Mouse (Mus musculus) liver, embryonic 13.5 days (tissue): ENCODE measurements at regions not wholly inside any gene's neighbourhood (a gene's known extent, or its start where the extent isn't known, plus 50 kb on each side); places are given as distances from the start of the nearest gene placed in this dataset.

Experiments
- ATAC-seq: fragments of 200-750 bp; cut with Nextera tagmentation; 2 replicates; pipeline ENCODE4 v1.8.0; 2017; ENCODE audit warnings: low read depth, mild to moderate bottlenecking, moderate number of reproducible peaks, moderate library complexity
- DNase-seq: peaks from one replicate; pipeline ENCODE4 v3.0.0; 2022
- H3K27ac ChIP-seq: fragments of 300-500 bp; sonication (generic); 2 replicates; pipeline ENCODE4 v1.5.1; 2015; ENCODE audit warnings: moderate library complexity, mild to moderate bottlenecking, inconsistent platforms
- H3K27me3 ChIP-seq: fragments of 300-500 bp; sonication (generic); 2 replicates; pipeline ENCODE4 v1.6.1; 2015; ENCODE audit warnings: mild to moderate bottlenecking, inconsistent platforms
- H3K36me3 ChIP-seq: fragments of 300-500 bp; sonication (generic); 2 replicates; pipeline ENCODE4 v1.6.1; 2015; ENCODE audit warnings: mild to moderate bottlenecking, inconsistent platforms
- H3K4me1 ChIP-seq: fragments of 300-500 bp; sonication (generic); replicated peaks from 2 replicates; pipeline ENCODE4 v1.6.1; 2015; ENCODE audit warnings: inconsistent platforms
- H3K4me2 ChIP-seq: fragments of 300-500 bp; sonication (generic); 2 replicates; pipeline ENCODE4 v1.6.1; 2015; ENCODE audit warnings: inconsistent platforms, mild to moderate bottlenecking, moderate library complexity
- H3K4me3 ChIP-seq: fragments of 300-500 bp; sonication (generic); replicated peaks from 2 replicates; pipeline ENCODE4 v1.5.1; 2015; ENCODE audit warnings: mild to moderate bottlenecking, inconsistent platforms
- H3K9ac ChIP-seq: fragments of 300-500 bp; sonication (generic); 2 replicates; pipeline ENCODE4 v1.6.1; 2015; ENCODE audit warnings: mild to moderate bottlenecking, inconsistent platforms
- H3K9me3 ChIP-seq: fragments of 300-500 bp; sonication (generic); replicated peaks from 2 replicates; pipeline ENCODE4 v1.6.1; 2016; ENCODE audit warnings: inconsistent platforms
- WGBS: fragments of 180-500 bp; shearing (Covaris S2); methylation state at CpG from one replicate; pipeline ENCODE4 v1.1.7; 2015; ENCODE audit not compliant: insufficient replicate concordance; 5-methylcytosine and 5-hydroxymethylcytosine counted together

DNA sequence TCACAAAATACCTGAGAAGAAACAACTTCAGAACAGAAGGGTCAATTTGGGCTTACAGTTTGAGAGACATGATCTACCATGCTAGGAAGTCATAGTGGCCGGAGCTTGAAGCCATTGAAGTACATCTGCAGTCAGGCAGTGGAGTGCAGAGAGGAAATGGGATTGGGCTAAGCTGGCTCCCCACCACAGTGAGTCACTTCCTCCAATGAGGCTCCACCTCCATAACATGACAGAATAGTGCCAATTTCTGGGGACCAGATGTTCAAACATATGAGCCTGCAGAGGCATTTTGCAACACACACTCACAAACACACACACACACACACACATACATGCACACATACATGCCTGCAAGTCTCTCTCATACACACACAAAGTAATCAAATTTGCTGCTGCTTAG lies 93.7 kb upstream of the Ppp1r26 start:
- whole genome bisulfite sequencing = 48% methylated on average over 1 of the region's 1 CpGs
- H3K4me3 ChIP-seq = no peak overlapping the region
- H3K4me1 ChIP-seq = no peaks in the 10 kb centered on the region
- no peak overlapping the region for H3K27ac ChIP-seq
- H3K9me3 ChIP-seq = no peaks in the 10 kb centered on the region
- H3K4me2 ChIP-seq = no peak overlapping the region
- no peaks in the 10 kb centered on the region for H3K36me3 ChIP-seq
- DNase-seq = no peak
- H3K27me3 ChIP-seq = no peaks in the 10 kb centered on the region
- H3K9ac ChIP-seq = no peak overlapping the region
- no peak for ATAC-seq

- DNase-seq (no peak), ATAC-seq (no peak)
- H3K36me3 ChIP-seq = no peaks in the 10 kb centered on the region
- H3K4me1 ChIP-seq = no peaks in the 10 kb centered on the region
- H3K27ac ChIP-seq = no peak overlapping the region
- WGBS = 41% methylated on average over 6 of the region's 6 CpGs
- no peak overlapping the region for H3K4me2 ChIP-seq
- no peak overlapping the region for H3K9ac ChIP-seq
- H3K27me3 ChIP-seq = no peaks in the 10 kb centered on the region
- H3K9me3 ChIP-seq = no peaks in the 10 kb centered on the region
- no peak overlapping the region for H3K4me3 ChIP-seq
Observed at GRCm38 (mm10) chr2:28362199-28362598, 84.4 kb upstream of the Ppp1r26 start.

- Histone ChIP-seq H3K27me3 (no peaks in the 10 kb centered on the region), H3K9me3 (no peaks in the 10 kb centered on the region), H3K4me2 (no peak overlapping the region), H3K4me1 (no peaks in the 10 kb centered on the region), H3K9ac (no peak overlapping the region), H3K36me3 (no peaks in the 10 kb centered on the region), H3K27ac (no peak overlapping the region), H3K4me3 (no peak overlapping the region)
- DNase-seq = no peak
- ATAC-seq = no peak
- 49% methylated on average over 3 of the region's 3 CpGs for WGBS
Observed at GRCm38 (mm10) chr2:28364623-28365022, 82.0 kb upstream of the Ppp1r26 start.

- DNase-seq = no peak
- no peak overlapping the region for H3K9ac ChIP-seq
- H3K4me3 ChIP-seq = no peak overlapping the region
- ATAC-seq = no peak
- H3K36me3 ChIP-seq = no peaks in the 10 kb centered on the region
- H3K4me1 ChIP-seq = 0 out of 2 replicates have a peak, but pooled peaks cover 4% of the 10 kb centered on the region
- no peak overlapping the region for H3K4me2 ChIP-seq
- H3K27me3 ChIP-seq = peaks cover 5% of the 10 kb centered on the region; the same call in 1 of the 2 replicates
- no peaks in the 10 kb centered on the region for H3K9me3 ChIP-seq
- 59% methylated on average over 5 of the region's 5 CpGs for WGBS
- H3K27ac ChIP-seq = no peak overlapping the region
Observed at GRCm38 (mm10) chr2:28365756-28366155, 80.8 kb upstream of the Ppp1r26 start.

DNA sequence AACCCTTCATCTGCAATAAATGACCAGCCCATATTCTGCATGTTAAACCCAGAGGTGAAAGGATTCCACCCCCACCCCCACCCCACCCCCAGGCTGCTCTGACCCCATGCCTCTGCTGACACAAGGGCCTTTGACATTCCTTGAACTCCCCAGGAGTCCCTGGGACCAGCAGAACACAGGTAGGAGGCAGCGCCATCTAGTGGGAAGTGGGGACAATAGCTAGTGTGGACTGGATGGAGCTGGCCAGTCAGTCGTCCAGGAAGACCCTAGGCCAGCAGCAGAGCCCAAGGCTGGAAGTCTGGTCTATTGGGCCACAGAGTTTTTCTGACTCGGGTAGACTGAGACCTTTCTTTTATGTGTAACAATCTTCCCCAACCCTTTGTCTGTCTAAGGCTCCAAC lies 71.8 kb upstream of the Ppp1r26 start:
- Histone ChIP-seq H3K9me3 (no peaks in the 10 kb centered on the region), H3K9ac (no peak overlapping the region), H3K27me3 (peaks cover 7% of the 10 kb centered on the region; the same call in 1 of the 2 replicates), H3K4me3 (no peak overlapping the region), H3K4me1 (peaks cover 38% of the 10 kb centered on the region), H3K27ac (no peak overlapping the region), H3K4me2 (no peak overlapping the region), H3K36me3 (no peaks in the 10 kb centered on the region)
- no peak for ATAC-seq
- WGBS = 4% methylated on average over 3 of the region's 3 CpGs
- DNase-seq = peak; percentile 38

DNA sequence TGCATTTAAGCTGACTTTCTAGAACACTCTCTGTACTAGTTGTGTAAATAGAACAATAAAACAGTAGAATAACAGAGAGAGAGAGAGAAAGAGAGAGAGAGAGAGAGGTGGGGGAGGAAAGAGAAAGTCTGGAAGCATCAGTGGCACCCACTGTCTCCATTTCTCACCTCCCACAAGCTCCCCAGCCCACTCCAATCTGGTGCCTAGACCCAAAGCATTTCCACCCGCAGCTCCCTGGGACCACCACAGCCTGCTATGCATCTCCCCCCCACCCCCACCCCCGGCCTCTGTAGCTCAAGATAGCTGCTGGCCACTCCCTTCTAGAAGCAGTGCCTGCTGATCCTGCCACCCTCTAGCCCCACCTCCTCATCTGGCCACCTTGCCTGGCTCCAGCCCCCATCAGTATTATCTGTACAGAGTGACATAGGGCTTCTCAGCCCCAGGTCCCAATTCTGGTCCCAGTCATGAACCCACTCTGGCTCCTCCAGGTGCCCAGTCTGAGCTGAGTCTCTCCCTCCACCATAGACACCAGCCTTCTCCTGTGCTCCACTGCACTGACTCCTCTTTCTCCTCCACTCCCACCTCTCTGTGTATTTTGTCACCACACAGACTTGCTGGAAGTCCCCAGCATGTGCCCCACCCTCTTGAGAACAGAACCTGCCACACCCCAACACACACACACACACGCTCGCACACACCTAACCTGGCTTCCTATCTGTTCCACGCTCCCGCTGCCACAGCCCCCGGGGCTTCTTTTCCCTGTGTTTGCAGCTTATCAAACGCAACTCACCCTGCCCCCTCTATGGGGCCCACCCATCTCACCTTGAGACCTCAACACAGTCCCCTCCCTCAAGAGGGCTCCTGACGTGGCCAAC lies 68.4 kb upstream of the Ppp1r26 start:
- 0 out of 2 replicates have a peak, but pooled peaks cover 7% of the 10 kb centered on the region for H3K27me3 ChIP-seq
- H3K9ac ChIP-seq = peak overlapping the region; percentile 26
- H3K4me2 ChIP-seq = peak overlapping the region; percentile 56
- peak overlapping the region; percentile 18 for H3K4me3 ChIP-seq
- H3K9me3 ChIP-seq = no peaks in the 10 kb centered on the region
- ATAC-seq (peak; percentile 91), DNase-seq (peak; percentile 36)
- H3K4me1 ChIP-seq = peaks cover 40% of the 10 kb centered on the region
- no peaks in the 10 kb centered on the region for H3K36me3 ChIP-seq
- WGBS = 16% methylated on average over 9 of the region's 9 CpGs
- H3K27ac ChIP-seq = peak overlapping the region; percentile 72

DNA sequence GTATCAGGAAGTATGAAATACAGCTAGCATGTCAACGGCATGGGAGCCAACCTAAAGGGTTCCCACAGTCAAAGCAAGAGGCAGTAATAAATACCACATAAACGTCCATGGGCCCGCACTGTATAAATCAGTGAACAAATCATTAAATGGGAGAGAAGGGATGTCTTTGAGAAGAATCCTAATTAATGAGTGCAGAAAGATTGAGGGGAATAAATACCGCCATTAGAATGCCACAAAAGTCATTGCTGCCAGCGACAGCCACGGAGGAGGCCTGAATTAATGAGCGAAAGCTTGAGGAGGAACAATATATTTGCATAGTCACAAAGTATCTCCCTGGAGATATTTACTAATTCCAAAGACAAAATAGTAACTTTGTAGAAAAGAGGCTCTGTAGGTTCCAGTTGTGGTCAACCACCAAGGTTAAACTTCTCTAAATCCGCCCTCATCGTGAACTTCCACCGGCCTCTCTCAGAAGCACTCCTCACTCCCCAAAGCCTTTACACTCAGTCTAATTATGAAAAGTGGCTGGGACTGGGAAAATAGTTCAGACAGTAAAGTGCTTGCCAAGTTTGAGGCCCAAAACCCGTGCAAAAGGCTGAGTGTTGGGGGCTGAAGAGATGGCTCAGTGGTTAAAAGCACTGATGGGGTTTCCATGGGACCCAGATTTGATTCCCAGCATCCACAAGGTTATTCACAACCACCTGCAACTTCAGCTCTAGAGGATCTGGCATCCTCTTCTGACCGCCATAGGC lies 64.4 kb upstream of the Ppp1r26 start:
- H3K27ac ChIP-seq = no peak overlapping the region
- H3K27me3 ChIP-seq = 0 out of 2 replicates have a peak, but pooled peaks cover 3% of the 10 kb centered on the region
- no peak overlapping the region for H3K9ac ChIP-seq
- ATAC-seq = no peak
- H3K4me3 ChIP-seq = no peak overlapping the region
- no peak overlapping the region for H3K4me2 ChIP-seq
- no peaks in the 10 kb centered on the region for H3K9me3 ChIP-seq
- H3K4me1 ChIP-seq = peaks cover 30% of the 10 kb centered on the region
- no peak for DNase-seq
- H3K36me3 ChIP-seq = no peaks in the 10 kb centered on the region
- 76% methylated on average over 12 of the region's 12 CpGs for WGBS

DNA sequence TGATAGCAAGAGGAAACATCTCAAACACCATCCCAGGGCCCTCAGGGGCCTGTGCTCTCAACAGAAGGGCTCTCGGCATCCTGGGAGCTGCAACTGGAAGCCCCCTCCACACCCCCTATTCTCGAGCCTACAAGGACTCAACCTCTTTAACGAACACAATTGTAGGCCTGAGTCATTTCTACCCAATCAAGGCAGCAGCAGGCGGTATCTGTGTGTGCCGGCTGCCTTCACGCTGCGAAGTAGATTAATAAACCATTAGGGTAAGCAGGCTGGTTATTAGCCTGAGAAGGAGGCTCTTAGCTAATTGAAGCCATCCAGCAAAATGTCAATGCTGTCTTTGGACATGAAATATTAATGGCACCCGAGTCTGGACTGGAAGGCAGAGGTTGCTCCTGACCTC lies 61.7 kb upstream of the Ppp1r26 start:
- DNase-seq (no peak), ATAC-seq (no peak)
- H3K4me1 ChIP-seq = peaks cover 4% of the 10 kb centered on the region; the same call in 1 of the 2 replicates
- H3K4me2 ChIP-seq = no peak overlapping the region
- H3K36me3 ChIP-seq = no peaks in the 10 kb centered on the region
- no peak overlapping the region for H3K4me3 ChIP-seq
- H3K27ac ChIP-seq = no peak overlapping the region
- 64% methylated on average over 8 of the region's 8 CpGs for WGBS
- H3K9me3 ChIP-seq = no peaks in the 10 kb centered on the region
- no peak overlapping the region for H3K9ac ChIP-seq
- 0 out of 2 replicates have a peak, but pooled peaks cover 3% of the 10 kb centered on the region for H3K27me3 ChIP-seq

- ATAC-seq = no peak
- DNase-seq = no peak
- no peaks in the 10 kb centered on the region for H3K9me3 ChIP-seq
- H3K4me1 ChIP-seq = no peaks in the 10 kb centered on the region
- WGBS = 38% methylated on average over 1 of the region's 1 CpGs
- no peak overlapping the region for H3K4me2 ChIP-seq
- no peaks in the 10 kb centered on the region for H3K36me3 ChIP-seq
- no peak overlapping the region for H3K27ac ChIP-seq
- H3K9ac ChIP-seq = no peak overlapping the region
- no peaks in the 10 kb centered on the region for H3K27me3 ChIP-seq
- no peak overlapping the region for H3K4me3 ChIP-seq
Observed at GRCm38 (mm10) chr2:28386784-28387183, 59.8 kb upstream of the Ppp1r26 start.

DNA sequence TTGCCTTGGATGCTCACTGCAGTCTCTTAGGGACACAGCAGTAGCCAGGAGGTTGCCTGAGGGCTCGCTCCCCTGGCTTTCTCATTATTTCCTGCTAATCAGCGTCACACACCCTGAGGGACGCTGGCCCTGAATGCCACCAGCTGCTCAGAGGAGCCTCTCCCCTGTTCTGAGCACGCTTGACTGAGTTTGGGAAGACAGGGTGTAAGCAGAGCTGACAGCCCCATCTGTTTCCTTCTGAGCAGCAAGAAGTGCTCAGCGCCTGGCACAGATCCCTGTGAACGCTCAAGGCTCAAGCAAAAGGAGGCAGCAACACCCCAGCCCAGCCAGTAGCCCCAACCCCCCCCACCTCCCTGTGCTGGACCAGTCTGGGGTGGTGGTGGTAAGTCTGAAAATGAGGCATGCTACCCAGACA lies 59.2 kb upstream of the Ppp1r26 start:
- 36% methylated on average over 6 of the region's 6 CpGs for WGBS
- no peak overlapping the region for H3K27ac ChIP-seq
- ATAC-seq (no peak), DNase-seq (no peak)
- H3K9me3 ChIP-seq = no peaks in the 10 kb centered on the region
- no peak overlapping the region for H3K9ac ChIP-seq
- H3K36me3 ChIP-seq = no peaks in the 10 kb centered on the region
- no peaks in the 10 kb centered on the region for H3K4me1 ChIP-seq
- H3K4me3 ChIP-seq = no peak overlapping the region
- no peak overlapping the region for H3K4me2 ChIP-seq
- H3K27me3 ChIP-seq = no peaks in the 10 kb centered on the region

GRCm38 (mm10) chr2:28387926-28388325 lies 58.7 kb upstream of the Ppp1r26 start:
- Histone ChIP-seq H3K36me3 (no peaks in the 10 kb centered on the region), H3K4me2 (no peak overlapping the region), H3K27ac (no peak overlapping the region), H3K4me3 (no peak overlapping the region), H3K27me3 (no peaks in the 10 kb centered on the region), H3K9me3 (no peaks in the 10 kb centered on the region), H3K4me1 (no peaks in the 10 kb centered on the region), H3K9ac (no peak overlapping the region)
- DNase-seq = no peak
- no peak for ATAC-seq
- 67% methylated on average over 4 of the region's 4 CpGs for WGBS
